Mouse (Mus musculus) MEL (cell line): ENCODE results near the gene Gnao1. TPM values are rescaled to one million over a fixed set of nuclear protein-coding genes. Genes with fewer than 3 reads are reported as not detected.

Experiments used
- DNase-seq: peaks from one replicate; pipeline ENCODE4 v3.0.0; 2011; ENCODE audit warnings: low read depth, low spot score
- H3K27ac ChIP-seq: 2 replicates; pipeline ENCODE4 v1.5.1; 2012; ENCODE audit warnings: low read depth, mild to moderate bottlenecking, control low read depth, low read length, moderate library complexity; ENCODE audit not compliant: control insufficient read depth
- H3K27me3 ChIP-seq, 2 experiments: fragments of 150-350 bp in 1 of 2; sonication (generic) in 1 of 2; 2 replicates each; pipeline ENCODE4 v1.6.1; 2012; ENCODE audit warnings: low read length in 2 of 2, mild to moderate bottlenecking in 2 of 2, improper control_type of control experiment in 1 of 2, moderate library complexity in 1 of 2; ENCODE audit not compliant: insufficient read depth in 2 of 2, control insufficient read depth in 1 of 2
- H3K36me3 ChIP-seq, 2 experiments: 2 replicates each; pipeline ENCODE4 v1.6.1; 2012 to 2014; ENCODE audit warnings: low read length in 2 of 2, improper control_type of control experiment in 1 of 2, inconsistent platforms in 1 of 2, mild to moderate bottlenecking in 1 of 2; ENCODE audit not compliant: insufficient read depth in 2 of 2, control insufficient read depth in 1 of 2
- H3K4me1 ChIP-seq, 2 experiments: fragments of 150-350 bp in 1 of 2; sonication (generic) in 1 of 2; 2 replicates each; pipeline ENCODE4 v1.6.1; 2012; ENCODE audit warnings: low read length in 2 of 2, improper control_type of control experiment in 1 of 2, mild to moderate bottlenecking in 1 of 2; ENCODE audit not compliant: insufficient read depth in 2 of 2, control insufficient read depth in 1 of 2
- H3K4me3 ChIP-seq, 2 experiments: fragments of 150-350 bp in 1 of 2; sonication (generic) in 1 of 2; 2 replicates each; pipeline ENCODE4 v1.5.1; 2012; ENCODE audit warnings: low read depth in 2 of 2, low read length in 2 of 2, mild to moderate bottlenecking in 2 of 2, moderate library complexity in 2 of 2, control low read depth in 1 of 2, improper control_type of control experiment in 1 of 2; ENCODE audit not compliant: control insufficient read depth in 1 of 2, insufficient read depth in 1 of 2
- H3K79me2 ChIP-seq: 2 replicates; pipeline ENCODE4 v1.6.1; 2012; ENCODE audit warnings: mild to moderate bottlenecking, low read length, moderate library complexity; ENCODE audit not compliant: control insufficient read depth, poor library complexity, insufficient read depth
- H3K9ac ChIP-seq: 2 replicates; pipeline ENCODE4 v1.6.1; 2012; ENCODE audit warnings: low read depth, mild to moderate bottlenecking, control low read depth, low read length, moderate library complexity; ENCODE audit not compliant: control insufficient read depth, poor library complexity, severe bottlenecking
- H3K9me3 ChIP-seq: fragments of 150-350 bp; sonication (generic); replicated peaks from 2 replicates; pipeline ENCODE4 v1.6.1; 2012; ENCODE audit warnings: mild to moderate bottlenecking, low read length, improper control_type of control experiment, moderate library complexity; ENCODE audit not compliant: insufficient read depth
- CHD1 ChIP-seq: IDR thresholded peaks from 2 replicates; pipeline ENCODE4 v1.6.1; 2012; ENCODE audit warnings: low read depth, mild to moderate bottlenecking, inconsistent platforms, low read length, improper control_type of control experiment
- CHD2 ChIP-seq: IDR thresholded peaks from 2 replicates; pipeline ENCODE4 v1.6.1; 2011; ENCODE audit warnings: low read length, improper control_type of control experiment
- CTCF ChIP-seq, 3 experiments: IDR thresholded peaks in 2 of 3; conservative IDR thresholded peaks in 1 of 3; 2 replicates each; pipeline ENCODE4 v1.5.1; 2011 to 2012; ENCODE audit warnings: low read length in 3 of 3, low read depth in 2 of 3, mild to moderate bottlenecking in 2 of 3, improper control_type of control experiment in 1 of 3, inconsistent platforms in 1 of 3, mixed read lengths in 1 of 3, moderate library complexity in 1 of 3; ENCODE audit not compliant: control insufficient read depth in 1 of 3, insufficient read depth in 1 of 3, poor library complexity in 1 of 3, severe bottlenecking in 1 of 3
- ELF1 ChIP-seq: IDR thresholded peaks from 2 replicates; pipeline ENCODE4 v1.6.1; 2014; ENCODE audit warnings: low read depth, mild to moderate bottlenecking, inconsistent platforms, low read length, improper control_type of control experiment, moderate library complexity
- EP300 ChIP-seq, 2 experiments: IDR thresholded peaks; 2 replicates each; pipeline ENCODE4 v1.6.1; 2011; ENCODE audit warnings: improper control_type of control experiment in 2 of 2, low read length in 2 of 2, low read depth in 1 of 2, mild to moderate bottlenecking in 1 of 2
- ETS1 ChIP-seq: IDR thresholded peaks from 2 replicates; pipeline ENCODE4 v1.6.1; 2012; ENCODE audit warnings: low read depth, mild to moderate bottlenecking, inconsistent platforms, low read length, improper control_type of control experiment, moderate library complexity
- GABPA ChIP-seq: IDR thresholded peaks from 2 replicates; pipeline ENCODE4 v1.6.1; 2012; ENCODE audit warnings: low read depth, mild to moderate bottlenecking, inconsistent platforms, low read length, improper control_type of control experiment, moderate library complexity
- GATA1 ChIP-seq: IDR thresholded peaks from 2 replicates; pipeline ENCODE4 v1.6.1; 2011; ENCODE audit warnings: low read depth, low read length, improper control_type of control experiment
- HCFC1 ChIP-seq: IDR thresholded peaks from 2 replicates; pipeline ENCODE4 v1.6.1; 2012; ENCODE audit warnings: low read depth, mild to moderate bottlenecking, inconsistent platforms, low read length, improper control_type of control experiment, moderate library complexity
- JUND ChIP-seq: IDR thresholded peaks from 2 replicates; pipeline ENCODE4 v1.6.1; 2011; ENCODE audit warnings: low read depth, mild to moderate bottlenecking, improper control_type of control experiment, low read length
- KAT2A ChIP-seq: conservative IDR thresholded peaks from 2 replicates; pipeline ENCODE4 v1.6.1; 2012; ENCODE audit warnings: low read depth, low read length, improper control_type of control experiment, inconsistent platforms
- MAFK ChIP-seq: IDR thresholded peaks from 2 replicates; pipeline ENCODE4 v1.6.1; 2011; ENCODE audit warnings: low read depth, mild to moderate bottlenecking, low read length, improper control_type of control experiment, borderline replicate concordance
- MAX ChIP-seq: IDR thresholded peaks from 2 replicates; pipeline ENCODE4 v1.6.1; 2011; ENCODE audit warnings: low read length, improper control_type of control experiment
- MXI1 ChIP-seq: IDR thresholded peaks from 2 replicates; pipeline ENCODE4 v1.6.1; 2011; ENCODE audit warnings: mild to moderate bottlenecking, low read depth, low read length, improper control_type of control experiment
- MYC ChIP-seq: IDR thresholded peaks from 2 replicates; pipeline ENCODE4 v1.6.1; 2011; ENCODE audit warnings: low read depth, mild to moderate bottlenecking, low read length, improper control_type of control experiment, moderate library complexity
- NELFE ChIP-seq: IDR thresholded peaks from 2 replicates; pipeline ENCODE4 v1.6.1; 2011; ENCODE audit warnings: low read depth, low read length, improper control_type of control experiment
- NRF1 ChIP-seq: IDR thresholded peaks from 2 replicates; pipeline ENCODE4 v1.6.1; 2014; ENCODE audit warnings: low read depth, mild to moderate bottlenecking, inconsistent platforms, low read length, improper control_type of control experiment, moderate library complexity; ENCODE audit not compliant: poor library complexity, insufficient read depth, severe bottlenecking
- POLR2A ChIP-seq, 2 experiments: IDR thresholded peaks; 2 replicates each; pipeline ENCODE4 v1.6.1; 2011 to 2012; ENCODE audit warnings: low read length in 2 of 2, mild to moderate bottlenecking in 2 of 2, control low read depth in 1 of 2, improper control_type of control experiment in 1 of 2, low read depth in 1 of 2, moderate library complexity in 1 of 2; ENCODE audit not compliant: control insufficient read depth in 1 of 2, insufficient read depth in 1 of 2, poor library complexity in 1 of 2
- RCOR1 ChIP-seq: IDR thresholded peaks from 2 replicates; pipeline ENCODE4 v1.6.1; 2012; ENCODE audit warnings: low read depth, mild to moderate bottlenecking, inconsistent platforms, low read length, improper control_type of control experiment
- SIN3A ChIP-seq: IDR thresholded peaks from 2 replicates; pipeline ENCODE4 v1.6.1; 2012; ENCODE audit warnings: low read length, improper control_type of control experiment, inconsistent platforms
- SMC3 ChIP-seq: IDR thresholded peaks from 2 replicates; pipeline ENCODE4 v1.6.1; 2011; ENCODE audit warnings: low read depth, low read length, improper control_type of control experiment
- TAL1 ChIP-seq: IDR thresholded peaks from 2 replicates; pipeline ENCODE4 v1.6.1; 2012; ENCODE audit warnings: mild to moderate bottlenecking, inconsistent platforms, low read length, moderate library complexity, mixed read lengths
- TCF12 ChIP-seq: IDR thresholded peaks from 2 replicates; pipeline ENCODE4 v1.6.1; 2014; ENCODE audit warnings: low read depth, mild to moderate bottlenecking, inconsistent platforms, low read length, improper control_type of control experiment, moderate library complexity
- UBTF ChIP-seq: IDR thresholded peaks from 2 replicates; pipeline ENCODE4 v1.6.1; 2012; ENCODE audit warnings: low read depth, mild to moderate bottlenecking, inconsistent platforms, low read length, improper control_type of control experiment, moderate library complexity, borderline replicate concordance; ENCODE audit not compliant: insufficient read depth
- ZC3H11A ChIP-seq: IDR thresholded peaks from 2 replicates; pipeline ENCODE4 v1.6.1; 2012; ENCODE audit warnings: low read depth, mild to moderate bottlenecking, inconsistent platforms, low read length, improper control_type of control experiment
- ZKSCAN1 ChIP-seq: IDR thresholded peaks from 2 replicates; pipeline ENCODE4 v1.6.1; 2012; ENCODE audit warnings: low read depth, mild to moderate bottlenecking, inconsistent platforms, low read length, improper control_type of control experiment, moderate library complexity
- ZNF384 ChIP-seq: IDR thresholded peaks from 2 replicates; pipeline ENCODE4 v1.6.1; 2012; ENCODE audit warnings: low read depth, mild to moderate bottlenecking, inconsistent platforms, low read length, improper control_type of control experiment
- polyA plus RNA-seq, 2 experiments: library from polyadenylated mRNA; stranded (reverse) in 1 of 2; unstranded in 1 of 2; fragments of >175 nt in 1 of 2; fragments of >200 nt in 1 of 2; gene quantifications; 2 replicates each; pipeline versions ENCODE4 v1.2.1 to v1.2.4; 2012; ENCODE audit warnings: low replicate concordance in 2 of 2, low read depth in 1 of 2; ENCODE audit not compliant: insufficient read length in 2 of 2, insufficient read depth in 1 of 2, missing spikeins in 1 of 2
- total RNA-seq: library from RNA; depleted of rRNA; stranded (reverse); fragments of 300-350 nt; gene quantifications from 2 replicates; pipeline ENCODE4 v1.2.3, GENCODE M21; 2012

The Gnao1 gene
- total and polyA plus RNA-seq, 3 experiments: 0.03 TPM; not detected in 2

- H3K79me2 ChIP-seq: peaks cover 43% of the 10 kb centered on the region
- DNase-seq: peak; percentile 69
- peak within 1 kb of the TSS; percentile 78 to 97 for H3K4me3 ChIP-seq
- peaks cover 0 to 22% of the 10 kb centered on the region in 2 experiments; a peak in 3 of 4 replicates for H3K36me3 ChIP-seq
- H3K9me3 ChIP-seq: no peaks in the 10 kb centered on the region
- H3K27ac ChIP-seq: peak within 1 kb of the TSS; percentile 94
- peak within 1 kb of the TSS; percentile 99 for H3K9ac ChIP-seq
- peaks cover 16 to 20% of the 10 kb centered on the region in 2 experiments for H3K4me1 ChIP-seq
- no peak for TF ChIP-seq TCF12
- TF ChIP-seq UBTF: peak; percentile 98; the same call in 1 of the 2 replicates
- no peak for TF ChIP-seq KAT2A
- TF ChIP-seq TAL1: no peak
- TF ChIP-seq NELFE: peak; percentile 50
- TF ChIP-seq CTCF (IDR thresholded peaks at IDR 0.05 in 2 of 3, conservative IDR thresholded peaks at IDR 0.05 in 1 of 3; ENCODE audit: control insufficient read depth in 1 of 3, insufficient read depth in 1 of 3, low read depth in 2 of 3, low read length in 3 of 3, poor library complexity in 1 of 3, severe bottlenecking in 1 of 3): peak in 2 of 3 experiments; percentile 20 to 48; a peak in 3 of 6 replicates
- no peak for TF ChIP-seq JUND
- 0 out of 2 replicates have a peak, but pooled peaks have one; percentile 12 for TF ChIP-seq CHD1
- peak; percentile 37; a peak in 1 of 4 replicates for TF ChIP-seq POLR2A (IDR thresholded peaks at IDR 0.05; ENCODE audit: control insufficient read depth in 1 of 2, insufficient read depth in 1 of 2, low read depth in 1 of 2, low read length in 2 of 2, poor library complexity in 1 of 2)
- TF ChIP-seq MXI1: no peak
- no peak for TF ChIP-seq GABPA
- TF ChIP-seq SIN3A: peak; percentile 17; the same call in 1 of the 2 replicates
- no peak for TF ChIP-seq ZKSCAN1
- H3K27me3 ChIP-seq: no peaks in the 10 kb centered on the region
These were observed 202.5 kb downstream of the Gnao1 start, which contains the start of gene Amfr for GRCm38 (mm10) chr8:94012013-94012951. Gene Amfr, minus strand, starts transcription at chr8:94012842.

- TF ChIP-seq MAX: no peak
- TF ChIP-seq NELFE: no peak
- TF ChIP-seq GABPA: no peak
- peak; percentile 67 to 69; a peak in 3 of 4 replicates for TF ChIP-seq EP300 (IDR thresholded peaks at IDR 0.05; ENCODE audit: low read depth in 1 of 2, low read length in 2 of 2)
- TF ChIP-seq RCOR1: peak; percentile 72
- TF ChIP-seq SIN3A: peak; percentile 79
- 0 out of 2 replicates have a peak, but pooled peaks have one; percentile 12 for TF ChIP-seq ELF1
- no peak for TF ChIP-seq CHD2
- TF ChIP-seq GATA1: peak; percentile 80
- no peak for TF ChIP-seq NRF1
- TF ChIP-seq MXI1: peak; percentile 97
- no peak for TF ChIP-seq HCFC1
- no peak for TF ChIP-seq ZC3H11A
- 0 out of 2 replicates have a peak, but pooled peaks have one; percentile 40 for TF ChIP-seq MAFK
- TF ChIP-seq ZNF384: no peak
- peak; percentile 78 for TF ChIP-seq TCF12
- TF ChIP-seq SMC3: no peak
- peak; percentile 60; the same call in 1 of the 2 replicates for TF ChIP-seq ETS1
- peak; percentile 74; the same call in 1 of the 2 replicates for TF ChIP-seq MYC
- peak overlapping the region; percentile 73 to 78 for H3K4me3 ChIP-seq
- peak overlapping the region; percentile 99 for H3K9ac ChIP-seq
- peaks cover 38% of the 10 kb centered on the region for H3K79me2 ChIP-seq
- H3K27ac ChIP-seq: peak overlapping the region; percentile 71
- H3K4me1 ChIP-seq: peaks cover 16 to 20% of the 10 kb centered on the region in 2 experiments
- no peaks in the 10 kb centered on the region for H3K9me3 ChIP-seq
- no peaks in the 10 kb centered on the region for H3K27me3 ChIP-seq
- peaks cover 0 to 22% of the 10 kb centered on the region in 2 experiments; a peak in 2 of 4 replicates for H3K36me3 ChIP-seq
- peak; percentile 57 for DNase-seq
These were observed 203.4 kb downstream of the Gnao1 start for GRCm38 (mm10) chr8:94013026-94013612.
